Mouse (Mus musculus): ENCODE measurements around the gene Slc7a15.
"Not testable (repeated sequence)": the region's sequence is repeated elsewhere in the genome, so short reads cannot be mapped to it uniquely, and the experiment has no call there.

Slc7a15 gene

GRCm38 (mm10) chr12:8598966-8599365, at the start of gene Slc7a15:
Gene Slc7a15, minus strand, starts transcription at chr12:8599066.
- not testable (repeated sequence) for DNase-seq (ENCODE audit: low read depth, low spot score)

GRCm38 (mm10) chr12:8648211-8648610, 49.3 kb upstream of the Slc7a15 start:
- DNase-seq (ENCODE audit: low read depth, low spot score) = not testable (repeated sequence)

- no peak for DNase-seq (ENCODE audit: low read depth, low spot score)
These were observed 42.5 kb upstream of the Slc7a15 start for GRCm38 (mm10) chr12:8641425-8641735.

GRCm38 (mm10) chr12:8640711-8641424, 42.0 kb upstream of the Slc7a15 start:
- DNase-seq (ENCODE audit: low read depth, low spot score) = peak; percentile 91

- DNase-seq (ENCODE audit: low read depth, low spot score) = not testable (repeated sequence)
These were observed 41.3 kb upstream of the Slc7a15 start for GRCm38 (mm10) chr12:8640186-8640585.

GRCm38 (mm10) chr12:8638411-8639087, 39.7 kb upstream of the Slc7a15 start:
- DNase-seq (ENCODE audit: low read depth, low spot score) = peak; percentile 64

GRCm38 (mm10) chr12:8636945-8637344, 38.1 kb upstream of the Slc7a15 start:
- DNase-seq (ENCODE audit: low read depth, low spot score) = no peak

- DNase-seq (ENCODE audit: low read depth, low spot score) = no peak
These were observed 36.7 kb upstream of the Slc7a15 start for GRCm38 (mm10) chr12:8635546-8635945.

- no peak for DNase-seq (ENCODE audit: low read depth, low spot score)
These were observed 35.4 kb upstream of the Slc7a15 start for GRCm38 (mm10) chr12:8634306-8634705.

GRCm38 (mm10) chr12:8632737-8633365, 34.0 kb upstream of the Slc7a15 start:
- no peak for DNase-seq (ENCODE audit: low read depth, low spot score)

- DNase-seq (ENCODE audit: low read depth, low spot score) = no peak
These were observed 32.8 kb upstream of the Slc7a15 start for GRCm38 (mm10) chr12:8631691-8632090.

GRCm38 (mm10) chr12:8629537-8629936, 30.7 kb upstream of the Slc7a15 start:
- DNase-seq (ENCODE audit: low read depth, low spot score) = no peak

- DNase-seq (ENCODE audit: low read depth, low spot score) = no peak
These were observed 21.8 kb upstream of the Slc7a15 start for GRCm38 (mm10) chr12:8620678-8621018.

- DNase-seq (ENCODE audit: low read depth, low spot score) = no peak
These were observed 21.2 kb upstream of the Slc7a15 start for GRCm38 (mm10) chr12:8619827-8620677.

- no peak for DNase-seq (ENCODE audit: low read depth, low spot score)
These were observed 19.4 kb upstream of the Slc7a15 start for GRCm38 (mm10) chr12:8618271-8618670.

GRCm38 (mm10) chr12:8609070-8609469, 10.2 kb upstream of the Slc7a15 start:
- DNase-seq (ENCODE audit: low read depth, low spot score) = no peak

- no peak for DNase-seq (ENCODE audit: low read depth, low spot score)
These were observed 3.3 kb downstream of the Slc7a15 start for GRCm38 (mm10) chr12:8595611-8596010.

GRCm38 (mm10) chr12:8591326-8591725, 7.5 kb downstream of the Slc7a15 start:
- DNase-seq (ENCODE audit: low read depth, low spot score) = not testable (repeated sequence)

GRCm38 (mm10) chr12:8573405-8573804, 25.5 kb downstream of the Slc7a15 start:
- no peak for DNase-seq (ENCODE audit: low read depth, low spot score)

- not testable (repeated sequence) for DNase-seq (ENCODE audit: low read depth, low spot score)
These were observed 26.9 kb downstream of the Slc7a15 start for GRCm38 (mm10) chr12:8571903-8572341.

- not testable (repeated sequence) for DNase-seq (ENCODE audit: low read depth, low spot score)
These were observed 27.5 kb downstream of the Slc7a15 start for GRCm38 (mm10) chr12:8571287-8571902.

All from retina, adult 2 months (tissue).